In genomic region chr8:46755731-46756333, GRCm38 (mm10) we compare ENCODE assay signal across 25 mouse cellular contexts. TPM values are rescaled to one million over a fixed set of nuclear protein-coding genes. Genes with fewer than 3 reads are reported as not detected.
DNase-seq lines count a peak whose midpoint lies in the region; ATAC-seq and TF ChIP-seq lines count a peak whose summit lies in the region.
"Had no signal": no experiment of that assay in that cellular context is flagged by ENCODE, and none has a peak within 500 bp of the region (broad histone marks: within the 10 kb centered on the region; RNA-seq: fewer than 3 reads in every experiment).

No protein-coding gene starts in this region.

- H3K4me2 ChIP-seq in kidney, postnatal 0 days (ENCODE audit: low read length): no peak overlapping the region
- no peak overlapping the region for H3K4me2 ChIP-seq in kidney, embryonic 15.5 days
- H3K4me2 ChIP-seq: forebrain, embryonic 15.5 days; hindbrain, embryonic 13.5 days; intestine, embryonic 15.5 days had no signal

- no peak overlapping the region for H3K4me3 ChIP-seq in kidney, postnatal 0 days (replicated peaks; ENCODE audit: low read depth, low read length)
- H3K4me3 ChIP-seq in kidney, embryonic 15.5 days (replicated peaks): no peak overlapping the region
- H3K4me3 ChIP-seq: erythroblast, embryonic 14.5 days; forebrain, embryonic 15.5 days; heart, embryonic 10.5 days; hindbrain, embryonic 13.5 days; intestine, embryonic 15.5 days; megakaryocyte, embryonic 14.5 days had no signal

- H3K27me3 ChIP-seq in kidney, postnatal 0 days (ENCODE audit: insufficient read depth, low read length): no peaks in the 10 kb centered on the region
- H3K27me3 ChIP-seq in kidney, embryonic 15.5 days: no peaks in the 10 kb centered on the region
- H3K27me3 ChIP-seq: forebrain, embryonic 15.5 days; hindbrain, embryonic 13.5 days; intestine, embryonic 15.5 days; megakaryocyte, embryonic 14.5 days; Patski had no signal

- H3K9me3 ChIP-seq in kidney, postnatal 0 days (replicated peaks; ENCODE audit: low read length): no peaks in the 10 kb centered on the region
- H3K9me3 ChIP-seq in kidney, embryonic 15.5 days (replicated peaks): no peaks in the 10 kb centered on the region
- H3K9me3 ChIP-seq: forebrain, embryonic 15.5 days; heart, embryonic 10.5 days; hindbrain, embryonic 13.5 days; intestine, embryonic 15.5 days; megakaryocyte, embryonic 14.5 days had no signal

- TF ChIP-seq CTCF in kidney, postnatal 0 days (IDR thresholded peaks at IDR 0.05; ENCODE audit: low read depth): no peak

- H3K9ac ChIP-seq in kidney, postnatal 0 days (ENCODE audit: low read depth, low read length): no peak overlapping the region
- no peak overlapping the region for H3K9ac ChIP-seq in kidney, embryonic 15.5 days
- H3K9ac ChIP-seq: forebrain, embryonic 15.5 days; hindbrain, embryonic 13.5 days; intestine, embryonic 15.5 days had no signal

- ATAC-seq in kidney, postnatal 0 days (replicated peaks; ENCODE audit: low FRiP score, low read depth): no peak
- ATAC-seq in kidney, embryonic 15.5 days (replicated peaks; ENCODE audit: low FRiP score): no peak
- ATAC-seq in CD4-positive, CD25-positive, alpha-beta regulatory T cell, adult 4 months: peak; percentile 93
- ATAC-seq in hematopoietic stem cell, adult 5-6 weeks (replicated peaks in 1 of 2; ENCODE audit: insufficient read depth in 1 of 2, low FRiP score in 2 of 2, low TSS enrichment in 1 of 2, low read depth in 1 of 2, poor library complexity in 2 of 2, severe bottlenecking in 2 of 2): peak; percentile 18 to 35; a peak in 2 of 4 replicates
- peak; percentile 49; the same call in 1 of the 2 replicates for ATAC-seq in neutrophil, adult 5-6 weeks (ENCODE audit: extremely low read depth, insufficient number of reproducible peaks, low FRiP score, poor library complexity, severe bottlenecking)
- ATAC-seq: forebrain, embryonic 15.5 days; intestine, embryonic 15.5 days; Patski had no signal

- no peak overlapping the region for H3K27ac ChIP-seq in kidney, postnatal 0 days
- no peak overlapping the region for H3K27ac ChIP-seq in kidney, embryonic 15.5 days
- H3K27ac ChIP-seq: forebrain, embryonic 15.5 days; heart, embryonic 10.5 days; hindbrain, embryonic 13.5 days; intestine, embryonic 15.5 days had no signal

- H3K36me3 ChIP-seq in kidney, postnatal 0 days (ENCODE audit: insufficient read depth, low read length): no peaks in the 10 kb centered on the region
- H3K36me3 ChIP-seq in kidney, embryonic 15.5 days: peaks cover 5% of the 10 kb centered on the region; the same call in 1 of the 2 replicates
- H3K36me3 ChIP-seq: forebrain, embryonic 15.5 days; heart, embryonic 10.5 days; intestine, embryonic 15.5 days had no signal

- H3K4me1 ChIP-seq in kidney, postnatal 0 days (replicated peaks; ENCODE audit: insufficient read depth, low read length): peaks cover 16% of the 10 kb centered on the region; the same call in 1 of the 2 replicates
- peaks cover 39% of the 10 kb centered on the region for H3K4me1 ChIP-seq in kidney, embryonic 15.5 days
- H3K4me1 ChIP-seq: forebrain, embryonic 15.5 days had no signal

- DNase-seq in kidney, postnatal 0 days (ENCODE audit: low spot score): peak; percentile 32
- no peak for DNase-seq in adrenal gland, adult 8-10 months
- no peak for DNase-seq in embryo, embryonic 10.5 days (ENCODE audit: low spot score)
- DNase-seq: adrenal gland, postnatal 25 days; B cell, adult 2 months; cerebellum, adult 11 months; cerebellum, postnatal 10 days; gastrocnemius, postnatal 36 days; kidney, adult 9 months; kidney, postnatal 4 days; lung, postnatal 10 days; midbrain, embryonic 14.5 days; retina, postnatal 1 day; thymus, postnatal 4 days had no signal

- WGBS in kidney, postnatal 0 days: 50% methylated on average over 5 of the region's 5 CpGs
- WGBS in kidney, embryonic 15.5 days: 46% methylated on average over 5 of the region's 5 CpGs

RNA-seq across cellular contexts. Expression of gene Irf2, which starts 16.3 kb away (rescaled TPM):
- 28.1 and 30.6 TPM in 2 replicates for polyA plus RNA-seq in kidney, postnatal 0 days (2015; fragmentation: Nextera tagmentation; extraction: Ambion mirVana)
- polyA plus RNA-seq in kidney, embryonic 15.5 days (2015; fragmentation: Nextera tagmentation; extraction: Ambion mirVana): 18.4 and 21.9 TPM in 2 replicates
- polyA plus RNA-seq in CD4-positive, CD25-positive, alpha-beta regulatory T cell, adult 4 months (2017; shearing (Covaris generic)): 100 to 1,000 TPM; 244 to 267 TPM
- 44.8 and 71.7 TPM in 2 replicates for total RNA-seq in hematopoietic stem cell, adult 5-6 weeks (2017)
- total RNA-seq in neutrophil, adult 5-6 weeks (2017): 282 and 327 TPM in 2 replicates
- total RNA-seq in adrenal gland, adult 8-10 months (2022): 10 to 100 TPM; 55.9 to 62.2 (median 60.3) TPM

Comparison
In these comparisons a context has a peak if more than half of its experiments do, and no peak if none do; other contexts are left out.
1. ATAC-seq: peak in CD4-positive, CD25-positive, alpha-beta regulatory T cell, adult 4 months (single experiment), hematopoietic stem cell, adult 5-6 weeks (2 of 2) and neutrophil, adult 5-6 weeks (single experiment); none in kidney, postnatal 0 days (single experiment) and kidney, embryonic 15.5 days (single experiment).